Mouse (Mus musculus): ENCODE data around the gene Slit1. TPM values are rescaled to one million over a fixed set of nuclear protein-coding genes. Genes with fewer than 3 reads are reported as not detected.

Gene Slit1
- total RNA-seq, 1 experiment from 2014 or later, result 11.1 TPM

- DNase-seq, result peak; percentile 80
Observed at GRCm38 (mm10) chr19:41655970-41656369, 87.5 kb downstream of the Slit1 start.

GRCm38 (mm10) chr19:41655089-41655783, 88.2 kb downstream of the Slit1 start:
- no peak for DNase-seq

- DNase-seq, result no peak
Observed at GRCm38 (mm10) chr19:41651967-41652366, 91.5 kb downstream of the Slit1 start.

- DNase-seq, result no peak
Observed at GRCm38 (mm10) chr19:41649394-41649793, 94.1 kb downstream of the Slit1 start.

- DNase-seq, result peak; percentile 65
Observed at GRCm38 (mm10) chr19:41646947-41647631, 96.4 kb downstream of the Slit1 start.

- DNase-seq, result no peak
Observed at GRCm38 (mm10) chr19:41643010-41643409, 100.5 kb downstream of the Slit1 start.

GRCm38 (mm10) chr19:41634999-41635398, 108.5 kb downstream of the Slit1 start:
- no peak for DNase-seq

- DNase-seq, result no peak
Observed at GRCm38 (mm10) chr19:41634099-41634498, 109.4 kb downstream of the Slit1 start.

- DNase-seq, result no peak
Observed at GRCm38 (mm10) chr19:41629532-41629931, 113.9 kb downstream of the Slit1 start.

GRCm38 (mm10) chr19:41628970-41629369, 114.5 kb downstream of the Slit1 start:
- no peak for DNase-seq

- DNase-seq, result no peak
Observed at GRCm38 (mm10) chr19:41620366-41621092, 122.9 kb downstream of the Slit1 start.

GRCm38 (mm10) chr19:41618771-41619385, 124.6 kb downstream of the Slit1 start:
- no peak for DNase-seq

- DNase-seq, result no peak
Observed at GRCm38 (mm10) chr19:41618153-41618657, 125.3 kb downstream of the Slit1 start.

- DNase-seq, result no peak
Observed at GRCm38 (mm10) chr19:41617102-41617501, 126.4 kb downstream of the Slit1 start.

- no peak for DNase-seq
Observed at GRCm38 (mm10) chr19:41616274-41616673, 127.2 kb downstream of the Slit1 start.

- no peak for DNase-seq
Observed at GRCm38 (mm10) chr19:41615606-41616224, 127.8 kb downstream of the Slit1 start.

- DNase-seq, result no peak
Observed at GRCm38 (mm10) chr19:41613325-41614087, 130.0 kb downstream of the Slit1 start.

- DNase-seq, result no peak
Observed at GRCm38 (mm10) chr19:41611683-41612082, 131.8 kb downstream of the Slit1 start.

- no peak for DNase-seq
Observed at GRCm38 (mm10) chr19:41606208-41606987, 137.1 kb downstream of the Slit1 start.

- no peak for DNase-seq
Observed at GRCm38 (mm10) chr19:41600647-41601046, 142.8 kb downstream of the Slit1 start.

Data from adrenal gland, postnatal 25 days (tissue).